Mouse (Mus musculus) embryonic facial prominence, embryonic 14.5 days (tissue): ENCODE results near the gene Sirt1. TPM values are rescaled to one million over a fixed set of nuclear protein-coding genes. Genes with fewer than 3 reads are reported as not detected.

ENCODE experiments used
- ATAC-seq: fragments of 200-750 bp; cut with Nextera tagmentation; 2 replicates; pipeline ENCODE4 v1.8.0; 2017; ENCODE audit warnings: low read depth, moderate number of reproducible peaks, moderate TSS enrichment
- DNase-seq: peaks from one replicate; pipeline ENCODE4 v3.0.0-alpha.2; 2015; ENCODE audit warnings: low spot score
- H3K27ac ChIP-seq: fragments of 300-500 bp; sonication (generic); replicated peaks from 2 replicates; pipeline ENCODE4 v1.5.1; 2014; ENCODE audit warnings: low read depth, mild to moderate bottlenecking, low read length, moderate library complexity
- H3K27me3 ChIP-seq: fragments of 300-500 bp; sonication (generic); replicated peaks from 2 replicates; pipeline ENCODE4 v1.6.1; 2014; ENCODE audit warnings: low read length; ENCODE audit not compliant: control insufficient read depth, insufficient read depth
- H3K36me3 ChIP-seq: fragments of 300-500 bp; sonication (generic); 2 replicates; pipeline ENCODE4 v1.6.1; 2014; ENCODE audit warnings: low read length, mixed read lengths; ENCODE audit not compliant: control insufficient read depth, insufficient read depth
- H3K4me1 ChIP-seq: fragments of 300-500 bp; sonication (generic); 2 replicates; pipeline ENCODE4 v1.6.1; 2014; ENCODE audit warnings: antibody characterized with exemption, low read length; ENCODE audit not compliant: control insufficient read depth, insufficient read depth
- H3K4me2 ChIP-seq: fragments of 300-500 bp; sonication (generic); 2 replicates; pipeline ENCODE4 v1.6.1; 2014; ENCODE audit warnings: low read depth, mild to moderate bottlenecking, low read length, moderate library complexity, mixed read lengths
- H3K4me3 ChIP-seq: fragments of 300-500 bp; sonication (generic); 2 replicates; pipeline ENCODE4 v1.5.1; 2014; ENCODE audit warnings: low read depth, mild to moderate bottlenecking, low read length
- H3K9ac ChIP-seq: fragments of 300-500 bp; sonication (generic); 2 replicates; pipeline ENCODE4 v1.6.1; 2014; ENCODE audit warnings: low read depth, mild to moderate bottlenecking, low read length, moderate library complexity, mixed read lengths
- H3K9me3 ChIP-seq: fragments of 300-500 bp; sonication (generic); 2 replicates; pipeline ENCODE4 v1.6.1; 2016; ENCODE audit warnings: low read length; ENCODE audit not compliant: control insufficient read depth
- WGBS: fragments of 180-500 bp; shearing (Covaris S2); extraction: QIAGEN DNeasy Blood & Tissue Kit; methylation state at CpG from one replicate; pipeline ENCODE4 v1.1.7; 2014; 5-methylcytosine and 5-hydroxymethylcytosine counted together
- polyA plus RNA-seq: library from polyadenylated mRNA; unstranded; fragments of >200 nt; fragmentation: Nextera tagmentation; extraction: Ambion mirVana; gene quantifications from 2 replicates; pipeline ENCODE4 v1.2.1, GENCODE M21; 2014

Sirt1 gene
- polyA plus RNA-seq, 1 experiment from 2014 or later, result 7.5 TPM

DNA sequence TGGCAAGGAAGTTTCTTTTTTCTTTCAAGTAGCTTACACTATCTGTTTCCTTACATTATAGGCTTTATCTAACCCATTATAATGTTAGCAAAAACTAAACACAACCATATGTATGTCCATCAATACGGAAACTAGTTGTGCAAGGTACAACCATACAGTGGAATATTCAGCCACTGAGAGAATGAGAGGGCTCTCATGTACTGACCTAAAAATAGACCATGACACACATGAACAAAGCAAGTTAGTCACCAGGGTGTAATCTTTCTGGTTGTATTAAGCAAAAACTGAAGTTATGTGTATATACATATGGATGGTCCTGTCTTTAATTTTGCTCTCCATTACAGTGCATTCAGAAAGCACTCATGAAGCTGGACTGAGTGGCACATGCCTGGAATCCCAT, 54.4 kb downstream of the Sirt1 start:
- ATAC-seq (no peak), DNase-seq (no peak)
- no peak overlapping the region for H3K9ac ChIP-seq
- peaks cover 78% of the 10 kb centered on the region for H3K36me3 ChIP-seq
- no peak overlapping the region for H3K4me3 ChIP-seq
- H3K4me2 ChIP-seq, result no peak overlapping the region
- no peak overlapping the region for H3K27ac ChIP-seq
- no peaks in the 10 kb centered on the region for H3K4me1 ChIP-seq
- WGBS, result 86% methylated on average over 1 of the region's 1 CpGs
- no peaks in the 10 kb centered on the region for H3K27me3 ChIP-seq
- H3K9me3 ChIP-seq, result no peaks in the 10 kb centered on the region

GRCm38 (mm10) chr10:63313726-63314125, 67.8 kb downstream of the Sirt1 start:
- no peak for DNase-seq
- ATAC-seq, result no peak
- Histone ChIP-seq H3K9me3 (no peaks in the 10 kb centered on the region), H3K36me3 (peaks cover 76% of the 10 kb centered on the region), H3K4me1 (no peaks in the 10 kb centered on the region), H3K27me3 (no peaks in the 10 kb centered on the region), H3K27ac (no peak overlapping the region), H3K9ac (no peak overlapping the region), H3K4me3 (no peak overlapping the region), H3K4me2 (no peak overlapping the region)
- 90% methylated on average over 1 of the region's 1 CpGs for WGBS

- H3K4me2 ChIP-seq, result no peak overlapping the region
- no peak overlapping the region for H3K9ac ChIP-seq
- no peak overlapping the region for H3K4me3 ChIP-seq
- WGBS, result 44% methylated on average over 10 of the region's 10 CpGs
- peaks cover 72% of the 10 kb centered on the region for H3K36me3 ChIP-seq
- ATAC-seq, result peak; percentile 82
- no peaks in the 10 kb centered on the region for H3K4me1 ChIP-seq
- H3K27me3 ChIP-seq, result no peaks in the 10 kb centered on the region
- DNase-seq, result peak; percentile 72
- H3K9me3 ChIP-seq, result no peaks in the 10 kb centered on the region
- no peak overlapping the region for H3K27ac ChIP-seq
Observed at GRCm38 (mm10) chr10:63308582-63309366, 72.7 kb downstream of the Sirt1 start.

- no peak for ATAC-seq
- whole genome bisulfite sequencing, result 91% methylated on average over 2 of the region's 2 CpGs
- H3K9me3 ChIP-seq, result no peaks in the 10 kb centered on the region
- H3K27me3 ChIP-seq, result no peaks in the 10 kb centered on the region
- H3K4me3 ChIP-seq, result no peak overlapping the region
- peaks cover 56% of the 10 kb centered on the region for H3K36me3 ChIP-seq
- no peak overlapping the region for H3K9ac ChIP-seq
- H3K4me2 ChIP-seq, result no peak overlapping the region
- no peak overlapping the region for H3K27ac ChIP-seq
- no peak for DNase-seq
- H3K4me1 ChIP-seq, result no peaks in the 10 kb centered on the region
Observed at GRCm38 (mm10) chr10:63302356-63302755, 79.1 kb downstream of the Sirt1 start.

GRCm38 (mm10) chr10:63282846-63283245, 98.7 kb downstream of the Sirt1 start:
- no peaks in the 10 kb centered on the region for H3K4me1 ChIP-seq
- no peaks in the 10 kb centered on the region for H3K9me3 ChIP-seq
- no peaks in the 10 kb centered on the region for H3K27me3 ChIP-seq
- H3K27ac ChIP-seq, result no peak overlapping the region
- no peak overlapping the region for H3K4me3 ChIP-seq
- WGBS, result 86% methylated on average over 7 of the region's 7 CpGs
- no peak overlapping the region for H3K9ac ChIP-seq
- no peak overlapping the region for H3K4me2 ChIP-seq
- H3K36me3 ChIP-seq, result peaks cover 71% of the 10 kb centered on the region
- no peak for ATAC-seq
- no peak for DNase-seq

- no peak overlapping the region for H3K4me3 ChIP-seq
- H3K27me3 ChIP-seq, result no peaks in the 10 kb centered on the region
- peaks cover 70% of the 10 kb centered on the region for H3K36me3 ChIP-seq
- H3K27ac ChIP-seq, result no peak overlapping the region
- whole genome bisulfite sequencing, result 88% methylated on average over 4 of the region's 4 CpGs
- H3K4me1 ChIP-seq, result no peaks in the 10 kb centered on the region
- ATAC-seq, result no peak
- H3K4me2 ChIP-seq, result no peak overlapping the region
- DNase-seq, result no peak
- H3K9ac ChIP-seq, result no peak overlapping the region
- no peaks in the 10 kb centered on the region for H3K9me3 ChIP-seq
Observed at GRCm38 (mm10) chr10:63282417-63282816, 99.1 kb downstream of the Sirt1 start.

DNA sequence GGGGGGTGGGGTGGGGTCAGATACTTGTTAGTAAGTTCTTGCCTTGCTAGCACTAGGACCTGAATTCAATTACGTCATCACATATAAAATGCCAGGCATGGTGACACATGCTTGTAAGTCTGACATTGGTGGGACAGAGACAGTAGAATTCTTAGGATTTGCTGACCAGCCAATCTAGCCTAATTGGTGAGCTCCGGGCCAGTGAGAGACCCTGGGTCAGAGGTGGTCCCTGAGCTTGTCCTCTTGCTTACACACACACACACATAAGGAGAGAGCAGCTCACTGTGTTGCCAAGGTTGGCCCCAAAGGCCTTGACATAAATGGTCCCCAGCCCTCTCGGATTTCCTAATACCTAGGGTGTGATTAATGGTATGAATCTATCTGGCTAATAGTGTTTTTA, 101.7 kb downstream of the Sirt1 start:
- Histone ChIP-seq H3K9ac (no peak overlapping the region), H3K27ac (no peak overlapping the region), H3K36me3 (peaks cover 70% of the 10 kb centered on the region), H3K4me2 (no peak overlapping the region), H3K9me3 (no peaks in the 10 kb centered on the region), H3K4me3 (no peak overlapping the region), H3K27me3 (no peaks in the 10 kb centered on the region), H3K4me1 (no peaks in the 10 kb centered on the region)
- ATAC-seq, result no peak
- 99% methylated on average over 3 of the region's 3 CpGs for WGBS
- DNase-seq, result no peak

DNA sequence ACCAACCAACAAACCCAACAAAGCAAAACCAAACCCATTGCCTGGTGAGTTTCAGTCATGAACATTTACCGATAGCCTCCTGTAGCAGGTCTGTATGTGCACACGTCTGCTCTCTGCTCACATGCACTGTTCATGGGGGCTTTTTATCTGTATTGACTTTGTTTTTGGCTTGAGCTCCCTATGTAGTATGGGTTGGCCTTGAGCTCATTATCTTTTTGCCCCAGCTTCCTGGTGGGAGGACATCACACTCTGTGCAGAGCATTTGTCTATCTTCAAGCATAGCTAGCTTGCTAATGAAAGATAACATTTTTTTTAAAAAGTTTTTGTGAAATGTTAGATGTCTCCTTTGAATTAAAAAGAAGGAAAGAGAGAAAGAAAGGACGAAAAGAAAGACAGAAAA, 104.5 kb downstream of the Sirt1 start:
- Histone ChIP-seq H3K9me3 (no peaks in the 10 kb centered on the region), H3K27ac (no peak overlapping the region), H3K36me3 (peaks cover 65% of the 10 kb centered on the region), H3K9ac (no peak overlapping the region), H3K4me2 (no peak overlapping the region), H3K4me3 (no peak overlapping the region), H3K27me3 (no peaks in the 10 kb centered on the region), H3K4me1 (no peaks in the 10 kb centered on the region)
- no peak for ATAC-seq
- 91% methylated on average over 3 of the region's 3 CpGs for WGBS
- DNase-seq, result no peak

- Histone ChIP-seq H3K27ac (no peak overlapping the region), H3K27me3 (no peaks in the 10 kb centered on the region), H3K9me3 (no peaks in the 10 kb centered on the region), H3K9ac (no peak overlapping the region), H3K36me3 (peaks cover 65% of the 10 kb centered on the region), H3K4me3 (no peak overlapping the region), H3K4me1 (no peaks in the 10 kb centered on the region), H3K4me2 (no peak overlapping the region)
- ATAC-seq, result no peak
- no peak for DNase-seq
- 90% methylated on average over 5 of the region's 5 CpGs for WGBS
Observed at GRCm38 (mm10) chr10:63272868-63273267, 108.6 kb downstream of the Sirt1 start.
